Mouse (Mus musculus): ENCODE data around the gene Angel2. TPM values are rescaled to one million over a fixed set of nuclear protein-coding genes. Genes with fewer than 3 reads are reported as not detected.

Gene Angel2
- total RNA-seq, 4 experiments from 2014 or later: 56.3 to 64.7 (median 57.9) TPM

DNA sequence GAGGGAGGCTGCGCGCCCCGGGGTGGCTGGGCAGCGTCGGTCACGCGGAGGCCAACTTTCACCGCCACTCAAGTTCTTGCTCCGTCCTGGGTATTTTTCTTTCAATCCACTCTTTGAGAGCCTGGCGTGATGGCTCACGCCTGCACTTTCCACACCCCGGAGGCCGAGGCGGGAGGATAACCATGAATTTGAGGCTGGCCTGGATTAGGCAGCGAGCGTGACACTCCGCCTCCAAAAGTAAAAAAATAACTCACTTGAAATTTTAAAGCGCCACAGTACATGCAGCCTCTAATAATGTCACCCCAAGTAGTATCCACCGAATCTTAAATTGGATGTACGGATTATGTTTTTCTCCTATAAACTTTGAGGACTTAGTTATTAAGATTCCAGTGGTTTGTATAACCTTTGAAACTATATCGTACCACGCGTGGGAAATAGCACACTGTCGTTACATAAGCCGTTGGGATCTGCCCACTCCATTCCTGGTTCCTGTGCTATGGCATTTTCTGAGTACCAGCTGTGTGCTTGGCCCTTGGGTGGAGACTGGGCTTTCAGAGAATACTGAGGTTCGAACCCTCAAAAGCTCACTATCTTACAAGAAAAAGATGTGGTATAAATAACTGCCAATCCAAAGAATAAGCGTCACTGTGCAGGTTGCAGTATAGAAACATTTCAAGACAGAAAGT, 4.2 kb downstream of the Angel2 start:
- DNase-seq (ENCODE audit: low spot score in 2 of 2): peak; percentile 38 to 52

DNA sequence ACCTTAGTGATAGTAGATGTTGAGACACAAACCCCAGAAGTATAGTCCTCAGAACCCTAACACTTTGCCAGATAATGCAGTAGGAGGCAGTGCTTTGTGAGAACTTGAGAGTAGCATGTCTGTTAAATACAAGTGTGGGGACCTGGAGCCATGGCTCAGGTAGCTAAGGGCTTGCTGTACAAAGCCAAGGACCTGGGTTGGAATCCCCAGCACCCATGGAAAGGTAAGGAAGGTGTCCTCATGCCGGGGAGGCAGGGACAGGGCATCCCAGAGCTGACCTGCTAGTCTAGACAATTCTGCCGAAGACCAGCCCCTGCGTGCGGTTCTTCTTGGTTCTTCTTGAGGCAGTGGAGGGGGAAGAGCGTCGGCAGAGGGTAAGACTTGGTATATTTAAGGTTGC, 5.3 kb downstream of the Angel2 start:
- no peak for DNase-seq (ENCODE audit: low spot score in 2 of 2)

- DNase-seq (ENCODE audit: low spot score in 2 of 2): no peak
These were observed 14.9 kb downstream of the Angel2 start for GRCm38 (mm10) chr1:190939803-190940202.

- peak in 1 of 2 experiments; percentile 61 for DNase-seq (ENCODE audit: low spot score in 2 of 2)
These were observed 19.3 kb downstream of the Angel2 start for GRCm38 (mm10) chr1:190944109-190944760.

GRCm38 (mm10) chr1:190947986-190948385, 23.1 kb downstream of the Angel2 start:
- no peak for DNase-seq (ENCODE audit: low spot score in 2 of 2)

DNA sequence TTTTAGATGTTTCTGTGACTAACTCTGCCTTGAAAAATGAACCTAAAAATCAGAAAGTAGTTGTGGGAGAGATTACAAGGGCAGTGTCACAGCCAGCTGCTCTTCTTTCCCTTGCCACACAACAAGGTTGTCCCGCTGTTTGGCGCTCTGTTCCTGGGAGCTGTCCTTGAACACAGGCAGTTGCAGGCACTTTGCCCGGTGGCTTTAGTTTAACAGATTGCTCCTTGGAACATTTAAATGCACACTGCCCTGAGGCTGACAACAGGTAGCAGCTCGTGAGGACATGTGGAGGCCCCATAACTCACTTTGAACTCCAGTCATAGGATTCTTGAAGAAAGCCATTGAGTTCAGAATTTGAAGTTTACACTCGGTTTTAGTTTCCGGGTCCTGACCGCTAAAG, 23.5 kb downstream of the Angel2 start:
- no peak for DNase-seq (ENCODE audit: low spot score in 2 of 2)

- no peak for DNase-seq (ENCODE audit: low spot score in 2 of 2)
These were observed 23.9 kb downstream of the Angel2 start for GRCm38 (mm10) chr1:190948846-190949245.

- no peak for DNase-seq (ENCODE audit: low spot score in 2 of 2)
These were observed 26.1 kb downstream of the Angel2 start for GRCm38 (mm10) chr1:190951014-190951413.

GRCm38 (mm10) chr1:190953009-190953408, 28.1 kb downstream of the Angel2 start:
- DNase-seq (ENCODE audit: low spot score in 2 of 2): no peak

- no peak for DNase-seq (ENCODE audit: low spot score in 2 of 2)
These were observed 33.9 kb downstream of the Angel2 start for GRCm38 (mm10) chr1:190958821-190959220.

- no peak for DNase-seq (ENCODE audit: low spot score in 2 of 2)
These were observed 37.8 kb downstream of the Angel2 start for GRCm38 (mm10) chr1:190962760-190963159.

GRCm38 (mm10) chr1:190964992-190965780, 40.3 kb downstream of the Angel2 start:
- no peak for DNase-seq (ENCODE audit: low spot score in 2 of 2)

DNA sequence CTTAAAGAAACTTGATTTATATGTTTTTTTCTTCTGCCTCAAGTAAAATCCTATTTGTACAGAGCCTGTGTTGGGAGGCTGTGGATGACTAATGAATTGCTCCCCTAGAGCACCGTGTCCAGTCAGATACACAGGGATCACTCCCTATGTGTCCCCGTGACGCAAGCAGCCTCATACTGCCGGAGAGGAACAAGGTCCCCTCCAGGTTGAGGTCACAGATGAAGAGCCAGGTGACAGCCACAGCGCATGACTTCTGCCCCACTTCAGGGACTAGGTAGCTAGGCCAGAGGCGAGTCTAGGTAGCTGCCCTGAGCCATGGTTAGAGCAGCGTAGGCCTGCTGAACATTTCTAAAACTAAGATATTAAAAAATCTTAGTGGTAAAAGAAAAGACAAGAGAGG, 43.1 kb downstream of the Angel2 start:
- DNase-seq (ENCODE audit: low spot score in 2 of 2): no peak

DNA sequence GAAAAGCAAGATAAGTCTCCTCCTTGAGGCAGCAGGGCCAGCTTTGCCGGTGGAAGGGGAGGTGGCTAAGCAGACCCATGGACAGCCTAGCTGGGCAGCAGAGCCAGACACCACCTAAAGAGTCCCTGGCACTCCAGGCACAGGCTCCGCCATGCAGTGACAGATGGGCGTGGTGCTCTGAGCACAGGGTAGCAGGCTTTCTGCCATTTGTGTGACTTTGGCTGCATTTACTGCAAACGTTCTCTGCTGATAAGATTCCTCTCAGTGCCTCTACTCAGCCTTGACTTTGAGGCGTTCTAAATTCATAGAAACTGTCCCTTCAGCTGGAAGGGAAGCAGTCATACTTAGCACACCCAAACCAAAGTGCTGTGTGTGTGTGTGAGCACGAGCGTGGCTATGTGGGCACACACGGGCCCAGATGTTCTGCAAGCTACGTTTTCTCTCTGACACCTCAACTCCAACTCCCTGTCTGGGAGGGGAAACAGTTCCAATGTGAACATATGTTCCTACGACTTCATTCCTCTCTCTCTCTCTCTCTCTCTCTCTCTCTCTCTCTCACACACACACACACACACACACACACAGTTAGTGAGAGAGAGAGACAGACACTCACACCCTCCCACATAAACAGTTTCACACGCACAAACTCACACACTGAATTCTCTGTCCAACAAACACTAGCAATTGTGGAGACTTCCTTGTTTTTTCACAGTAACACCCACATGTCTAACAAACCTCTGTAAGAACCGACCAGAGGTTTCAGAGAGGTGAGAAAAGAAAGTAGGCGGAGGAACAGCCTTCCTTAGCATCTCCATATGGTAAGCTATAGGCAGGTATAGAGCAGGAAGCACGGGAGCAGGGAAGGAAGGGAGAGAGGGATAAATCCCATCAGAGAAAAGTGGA, 47.0 kb downstream of the Angel2 start:
- DNase-seq (ENCODE audit: low spot score in 2 of 2): peak in 1 of 2 experiments; percentile 35

DNA sequence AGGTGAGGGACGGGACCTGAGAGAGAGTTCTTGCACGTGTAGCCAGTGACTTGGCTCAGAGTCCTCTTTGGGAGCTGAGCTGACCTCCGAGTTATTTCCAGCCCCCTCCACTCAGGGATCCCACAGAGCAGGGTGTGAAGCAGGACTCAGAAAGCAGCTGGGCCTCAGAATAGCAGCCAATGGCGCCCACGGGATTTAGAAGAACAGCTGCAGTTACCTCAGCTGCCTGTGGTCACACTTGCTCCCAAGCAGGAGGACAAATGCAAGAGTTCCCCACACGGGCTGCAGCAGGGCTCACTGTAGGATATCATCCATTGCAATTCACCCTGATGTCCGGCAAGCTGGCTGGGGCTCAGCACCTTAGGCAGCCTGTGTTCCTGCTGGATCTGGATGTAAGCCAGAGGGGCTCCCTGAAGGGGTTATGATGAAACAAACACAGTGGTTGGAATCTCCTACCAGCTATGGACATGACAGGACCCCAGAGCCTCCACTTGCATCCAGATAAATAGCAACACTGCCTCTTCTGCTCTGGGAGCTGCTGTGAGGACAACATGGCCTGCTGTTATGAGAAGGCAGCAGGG, 47.8 kb downstream of the Angel2 start:
- DNase-seq (ENCODE audit: low spot score in 2 of 2): peak in 1 of 2 experiments; percentile 33

- no peak for DNase-seq (ENCODE audit: low spot score in 2 of 2)
These were observed 49.3 kb downstream of the Angel2 start for GRCm38 (mm10) chr1:190974191-190974590.

- no peak for DNase-seq (ENCODE audit: low spot score in 2 of 2)
These were observed 49.9 kb downstream of the Angel2 start for GRCm38 (mm10) chr1:190974833-190975232.

DNA sequence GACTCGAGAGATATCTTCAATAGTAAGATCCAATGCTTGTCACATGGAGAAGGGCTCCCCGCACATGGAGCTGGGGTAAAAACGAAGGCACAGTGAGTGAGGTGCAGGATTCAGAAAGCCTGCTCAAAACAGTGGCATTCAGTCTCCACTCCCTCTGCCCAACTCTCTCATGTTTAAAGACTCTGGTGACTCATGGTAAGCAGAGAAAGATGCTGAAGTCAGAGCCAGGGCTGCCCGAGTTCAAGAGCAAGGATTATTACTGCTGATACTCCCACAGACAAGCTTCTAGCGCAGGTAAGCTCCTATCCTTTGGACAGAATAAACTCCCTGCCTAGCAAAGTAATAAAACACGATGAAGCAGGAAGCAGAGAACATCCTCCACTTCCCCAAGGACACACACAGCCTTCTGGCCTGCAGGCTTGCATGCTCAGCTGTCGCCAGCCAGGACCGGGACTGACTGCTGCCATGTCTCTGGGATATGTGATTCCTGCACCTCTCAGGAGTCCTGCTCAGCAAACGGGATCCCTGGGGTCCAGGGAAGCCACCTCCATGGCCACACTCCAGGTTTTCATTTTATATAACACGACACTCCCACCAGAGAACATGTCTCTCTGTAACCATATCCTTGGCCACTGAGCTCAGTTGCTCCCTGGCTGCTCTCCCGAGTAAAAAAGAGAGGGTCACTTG, 52.1 kb downstream of the Angel2 start:
- no peak for DNase-seq (ENCODE audit: low spot score in 2 of 2)

- DNase-seq (ENCODE audit: low spot score in 2 of 2): no peak
These were observed 53.1 kb downstream of the Angel2 start for GRCm38 (mm10) chr1:190978001-190978400.

- no peak for DNase-seq (ENCODE audit: low spot score in 2 of 2)
These were observed 53.7 kb downstream of the Angel2 start for GRCm38 (mm10) chr1:190978511-190979073.

Data from left cerebral cortex, adult 8-10 months (tissue).